Mouse (Mus musculus) small intestine, adult 2 months (tissue): ENCODE measurements at regions not wholly inside any gene's neighbourhood (a gene's known extent, or its start where the extent isn't known, plus 50 kb on each side); places are given as distances from the start of the nearest gene placed in this dataset.

Experiments used
- CTCF ChIP-seq: fragments of 200-500 bp; IDR thresholded peaks from 2 replicates; pipeline ENCODE4 v1.5.1; 2012; ENCODE audit warnings: low read depth, mild to moderate bottlenecking, control low read depth, inconsistent platforms, low read length, moderate library complexity, mixed read lengths; ENCODE audit not compliant: insufficient replicate concordance, insufficient read length; ENCODE audit errors: extremely low read depth
- POLR2A ChIP-seq: fragments of 200-500 bp; IDR thresholded peaks from 2 replicates; pipeline ENCODE4 v1.6.1; 2012; ENCODE audit warnings: low read depth, mild to moderate bottlenecking, control low read depth, inconsistent platforms, low read length, moderate library complexity

- no peak for TF ChIP-seq CTCF
- TF ChIP-seq POLR2A = no peak
Observed at GRCm38 (mm10) chr2:15148381-15148780, 93.5 kb upstream of the Nsun6 start.
